Mouse (Mus musculus) WW6 (cell line): Measurements from ENCODE around the gene Pla2g16.

ENCODE experiments used
- DNase-seq: peaks from one replicate; pipeline ENCODE4 v3.0.0-alpha.2; 2013; ENCODE audit warnings: low read depth, low spot score

Pla2g16 gene

GRCm38 (mm10) chr19:7613151-7613550 is 55.9 kb downstream of the Pla2g16 start:
- no peak for DNase-seq

DNA sequence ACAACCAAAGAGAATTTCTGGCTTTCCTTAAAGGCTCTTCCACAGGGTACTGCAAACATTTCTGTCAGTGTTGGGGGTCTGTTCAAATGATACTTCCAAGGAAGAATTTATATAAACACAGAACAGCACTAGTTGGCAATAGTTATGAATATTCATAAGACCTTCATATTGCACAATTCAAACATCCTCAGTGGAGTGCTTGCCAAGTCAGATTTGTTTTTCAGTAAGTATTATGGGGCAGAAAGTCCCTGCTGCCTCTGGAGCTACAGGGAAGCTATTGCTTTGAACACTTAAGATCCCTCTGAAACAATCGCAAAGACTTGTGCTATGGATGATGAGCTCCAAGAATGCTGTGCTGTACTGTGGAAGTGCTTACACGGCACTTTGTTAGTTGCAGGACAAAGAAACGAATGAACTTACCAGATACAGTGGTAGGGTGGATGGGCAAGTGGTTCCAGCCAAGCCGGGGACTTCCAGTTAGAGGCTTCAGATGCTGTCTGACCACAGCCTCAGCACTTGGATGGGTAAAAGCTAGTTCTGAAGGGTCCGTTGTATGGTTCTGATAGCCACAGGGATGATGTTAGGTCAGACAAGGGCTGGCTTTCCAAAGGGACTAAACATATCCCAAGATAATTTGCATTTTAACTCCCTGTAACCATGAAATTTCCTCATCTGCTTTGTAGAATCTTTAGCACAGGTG is 59.1 kb downstream of the Pla2g16 start:
- DNase-seq = no peak

GRCm38 (mm10) chr19:7617085-7617484 is 59.8 kb downstream of the Pla2g16 start:
- no peak for DNase-seq

GRCm38 (mm10) chr19:7617696-7618095 is 60.4 kb downstream of the Pla2g16 start:
- no peak for DNase-seq

GRCm38 (mm10) chr19:7633021-7633420 is 75.8 kb downstream of the Pla2g16 start:
- DNase-seq = no peak

- DNase-seq = no peak
Observed at GRCm38 (mm10) chr19:7633786-7634185, 76.5 kb downstream of the Pla2g16 start.
